Mouse (Mus musculus): ENCODE data around the gene Camk2g.

DNA sequence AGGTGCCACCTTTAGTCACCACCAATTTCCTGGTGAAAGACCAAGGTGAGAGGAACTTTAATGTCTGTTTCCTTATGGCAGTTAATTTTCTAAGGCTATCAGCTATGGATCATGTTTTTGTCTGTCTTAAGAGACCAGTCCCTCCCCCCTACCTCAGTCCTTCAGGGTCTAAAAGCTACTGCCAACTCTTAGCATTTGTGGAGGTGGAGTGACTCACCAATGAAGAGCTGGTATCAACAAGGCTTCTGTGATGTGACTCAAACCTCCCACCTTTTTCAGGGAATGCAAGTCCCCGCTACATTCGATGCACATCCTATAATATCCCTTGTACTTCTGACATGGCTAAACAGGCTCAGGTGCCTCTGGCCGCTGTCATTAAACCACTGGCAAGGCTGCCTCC, 107.3 kb downstream of the Camk2g start:
- TF ChIP-seq CHD2 (IDR thresholded peaks at IDR 0.05; ENCODE audit: low read depth, low read length) (no peak), HCFC1 (IDR thresholded peaks at IDR 0.05; ENCODE audit: borderline replicate concordance, insufficient read depth, low read length) (no peak), ZNF384 (IDR thresholded peaks at IDR 0.05; ENCODE audit: low read depth, low read length) (no peak), ZC3H11A (IDR thresholded peaks at IDR 0.05; ENCODE audit: borderline replicate concordance, low read depth, low read length) (no peak), MAFK (IDR thresholded peaks at IDR 0.05; ENCODE audit: insufficient read depth, low read depth, low read length) (no peak)
